Mouse (Mus musculus) cerebellum, postnatal 14 days (tissue): ENCODE results near the gene Mc3r.

Source experiments
- DNase-seq, 2 experiments: peaks; one replicate each; pipeline ENCODE4 v3.0.0; 2021; ENCODE audit warnings: mixed read lengths in 2 of 2

The Mc3r gene

DNA sequence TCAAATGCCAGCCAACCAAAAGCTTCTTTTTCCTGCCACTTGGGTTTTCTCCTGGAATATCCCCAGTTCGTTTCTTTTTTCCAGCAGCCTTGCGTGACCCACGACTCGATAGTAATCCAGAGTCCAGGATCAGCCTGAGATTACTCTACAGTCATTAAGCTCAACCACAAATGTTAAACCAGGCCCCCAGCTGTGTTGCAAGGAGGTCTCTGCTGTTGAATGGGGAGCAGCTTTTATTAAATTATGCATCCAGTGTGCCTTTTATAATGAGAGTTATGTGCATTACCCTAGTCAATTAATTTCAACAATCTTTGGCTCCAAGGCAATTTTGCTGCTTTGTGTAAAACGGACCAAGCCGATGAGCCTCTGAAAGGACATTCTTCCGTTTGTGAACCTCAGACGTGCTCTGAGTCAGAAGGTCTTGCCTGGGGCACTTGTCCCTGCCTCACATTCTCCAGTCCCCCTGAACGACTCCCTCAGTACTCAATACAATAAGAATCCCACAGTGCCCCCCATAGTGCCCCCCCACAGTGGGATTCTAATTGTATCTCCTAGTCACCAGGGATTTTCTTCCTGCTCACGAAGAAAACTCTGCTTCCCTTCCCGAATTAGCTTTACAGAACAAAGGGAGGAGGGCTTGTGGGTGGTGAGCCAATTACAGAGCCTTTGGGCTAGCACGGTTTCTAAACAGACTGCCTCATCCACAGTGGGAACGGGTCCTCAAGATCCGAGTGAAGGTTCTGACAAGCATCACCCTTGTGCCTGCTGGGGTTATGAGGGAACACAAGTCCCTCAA is 51.0 kb downstream of the Mc3r start:
- DNase-seq, result no peak
